18 mouse cellular contexts compared by ENCODE assay signal in genomic region chr6:64046732-64047131, GRCm38 (mm10).
"Had no signal": no experiment of that assay in that cellular context is flagged by ENCODE, and none has a peak within 500 bp of the region (broad histone marks: within the 10 kb centered on the region; RNA-seq: fewer than 3 reads in every experiment).

No protein-coding gene starts in this region.

- H3K9ac ChIP-seq: liver, postnatal 0 days; lung, embryonic 15.5 days; midbrain, embryonic 13.5 days; midbrain, embryonic 15.5 days; neural tube, embryonic 12.5 days; stomach, embryonic 15.5 days had no signal

- H3K9me3 ChIP-seq: lung, embryonic 15.5 days; megakaryocyte, embryonic 14.5 days; midbrain, embryonic 10.5 days; midbrain, embryonic 13.5 days; midbrain, embryonic 15.5 days; neural tube, embryonic 12.5 days; stomach, embryonic 15.5 days had no signal

- H3K4me2 ChIP-seq: lung, embryonic 15.5 days; midbrain, embryonic 13.5 days; midbrain, embryonic 15.5 days; neural tube, embryonic 12.5 days; stomach, embryonic 15.5 days had no signal

- ATAC-seq: liver, postnatal 0 days; lung, postnatal 0 days; midbrain, embryonic 13.5 days; midbrain, embryonic 15.5 days had no signal

- H3K4me3 ChIP-seq: lung, embryonic 15.5 days; megakaryocyte, embryonic 14.5 days; midbrain, embryonic 10.5 days; midbrain, embryonic 13.5 days; midbrain, embryonic 15.5 days; neural tube, embryonic 12.5 days; stomach, embryonic 15.5 days had no signal

- H3K4me1 ChIP-seq: lung, embryonic 15.5 days; megakaryocyte, embryonic 14.5 days; midbrain, embryonic 15.5 days; neural tube, embryonic 12.5 days; stomach, embryonic 15.5 days had no signal

- H3K36me3 ChIP-seq: lung, embryonic 15.5 days; midbrain, embryonic 10.5 days; midbrain, embryonic 13.5 days; midbrain, embryonic 15.5 days; neural tube, embryonic 12.5 days; stomach, embryonic 15.5 days had no signal

- H3K27ac ChIP-seq: lung, embryonic 15.5 days; macrophage; midbrain, embryonic 10.5 days; midbrain, embryonic 13.5 days; midbrain, embryonic 15.5 days; neural tube, embryonic 12.5 days; stomach, embryonic 15.5 days; stomach, postnatal 0 days had no signal

- H3K27me3 ChIP-seq: lung, embryonic 15.5 days; megakaryocyte, embryonic 14.5 days; midbrain, embryonic 13.5 days; midbrain, embryonic 15.5 days; neural tube, embryonic 12.5 days; stomach, embryonic 15.5 days had no signal

- DNase-seq: liver, postnatal 0 days; lung, adult 2 months; lung, postnatal 14 days; lung, postnatal 36 days; right cerebral cortex, postnatal 14 days; thymus, adult 2 months; thymus, postnatal 25 days; thymus, postnatal 4 days had no signal
